Mouse (Mus musculus) ovary, adult 10 weeks (tissue): Measurements from ENCODE around the gene Rps6ka1. TPM values are rescaled to one million over a fixed set of nuclear protein-coding genes. Genes with fewer than 3 reads are reported as not detected.

Experiments
- polyA plus RNA-seq: library from polyadenylated mRNA; stranded (reverse); fragments of 350-450 nt; fragmentation: Illumina TruSeq; extraction: RNeasy Lipid Tissue Mini Kit (QIAGEN cat#74804); gene quantifications from one replicate; pipeline ENCODE4 v1.2.3, GENCODE M21; 2014

Gene Rps6ka1
- polyA plus RNA-seq: 0.63 TPM

DNA sequence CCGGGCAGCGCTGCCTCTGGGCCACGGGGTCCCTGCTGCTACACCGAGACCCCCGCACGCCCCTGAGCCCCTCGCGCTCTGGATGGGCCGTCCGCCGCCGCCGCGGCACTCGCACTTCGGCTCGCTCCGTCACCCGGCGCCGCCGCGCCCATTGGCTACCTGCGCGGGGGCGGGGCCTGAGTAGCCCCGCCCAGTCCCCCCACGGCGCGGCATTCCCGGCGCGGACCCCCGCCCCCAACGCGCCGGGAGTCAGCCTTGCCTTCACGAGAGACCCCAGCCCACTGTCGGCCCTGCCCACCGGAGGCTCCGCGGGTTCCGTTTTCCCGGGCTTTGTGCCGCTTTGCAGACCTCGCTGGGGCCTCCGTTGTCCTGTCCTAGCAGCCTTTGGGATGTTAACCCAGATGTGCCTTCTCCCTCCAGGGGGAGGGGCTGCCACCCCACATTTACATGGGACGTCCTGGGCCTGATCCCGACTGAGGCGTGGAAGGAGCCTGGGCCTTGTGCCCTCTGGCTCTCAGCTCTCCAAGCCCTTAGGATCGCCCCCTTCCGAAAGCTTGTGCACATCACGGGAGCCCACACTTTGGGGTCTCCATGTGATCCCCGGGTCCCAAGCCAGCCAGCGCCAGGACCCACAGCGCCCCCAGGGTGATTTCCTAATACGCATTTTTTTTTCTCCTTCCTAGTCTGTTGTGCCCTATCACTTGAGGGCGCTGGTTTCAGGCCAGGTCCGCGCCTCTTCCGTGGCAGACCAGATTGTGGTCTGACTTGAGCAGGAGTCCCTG, at the start of gene Rps6ka1:
Gene Rps6ka1 (minus strand): TSS at position 126 of the 782 bp plus-strand sequence.

Other genes starting within 250 kb of the Rps6ka1 start
- 2.2 TPM for gene Zdhhc18, start 237.6 kb downstream of the Rps6ka1 start, polyA plus RNA-seq
- 3.8 TPM for gene Pigv, start 215.2 kb downstream of the Rps6ka1 start, polyA plus RNA-seq
- gene Arid1a, start 131.0 kb downstream of the Rps6ka1 start, polyA plus RNA-seq: 28.5 TPM
- gene Hmgn2, start 80.9 kb upstream of the Rps6ka1 start, polyA plus RNA-seq: 1,094 TPM
- 20.6 TPM for gene Dhdds, start 113.1 kb upstream of the Rps6ka1 start, polyA plus RNA-seq
- gene Lin28a, start 131.0 kb upstream of the Rps6ka1 start, polyA plus RNA-seq: 1.3 TPM
- gene Zfp683, start 166.0 kb upstream of the Rps6ka1 start, polyA plus RNA-seq: not detected
- not detected for gene Crybg2, start 173.0 kb upstream of the Rps6ka1 start, polyA plus RNA-seq
- 44.5 TPM for gene Cd52, start 207.3 kb upstream of the Rps6ka1 start, polyA plus RNA-seq
- not detected for gene Ubxn11, start 214.8 kb upstream of the Rps6ka1 start, polyA plus RNA-seq
- gene Sh3bgrl3, start 241.0 kb upstream of the Rps6ka1 start, polyA plus RNA-seq: not detected